Mouse (Mus musculus) liver, embryonic 14.5 days (tissue): ENCODE data around the gene Tmcc1.

Experiments used
- CTCF ChIP-seq: IDR thresholded peaks from 2 replicates; pipeline ENCODE4 v1.5.1; 2016; ENCODE audit warnings: antibody characterized with exemption, low read depth, control low read depth
- EP300 ChIP-seq: IDR thresholded peaks from 2 replicates; pipeline ENCODE4 v1.6.1; 2016; ENCODE audit warnings: antibody characterized with exemption, low read depth

- no peak for TF ChIP-seq CTCF
- TF ChIP-seq EP300, result no peak
These were observed 42.0 kb upstream of the Tmcc1 start for GRCm38 (mm10) chr6:116235336-116235735.
